Mouse (Mus musculus) thymus, postnatal 25 days (tissue): ENCODE data around the gene Prm1.
A peak's percentile ranks its signal among the peaks of the same experiment; 100 is the strongest.
"Not testable (repeated sequence)": the region's sequence is repeated elsewhere in the genome, so short reads cannot be mapped to it uniquely, and the experiment has no call there.

ENCODE experiments used
- DNase-seq: peaks from one replicate; pipeline ENCODE4 v3.0.0; 2022

Gene Prm1

DNA sequence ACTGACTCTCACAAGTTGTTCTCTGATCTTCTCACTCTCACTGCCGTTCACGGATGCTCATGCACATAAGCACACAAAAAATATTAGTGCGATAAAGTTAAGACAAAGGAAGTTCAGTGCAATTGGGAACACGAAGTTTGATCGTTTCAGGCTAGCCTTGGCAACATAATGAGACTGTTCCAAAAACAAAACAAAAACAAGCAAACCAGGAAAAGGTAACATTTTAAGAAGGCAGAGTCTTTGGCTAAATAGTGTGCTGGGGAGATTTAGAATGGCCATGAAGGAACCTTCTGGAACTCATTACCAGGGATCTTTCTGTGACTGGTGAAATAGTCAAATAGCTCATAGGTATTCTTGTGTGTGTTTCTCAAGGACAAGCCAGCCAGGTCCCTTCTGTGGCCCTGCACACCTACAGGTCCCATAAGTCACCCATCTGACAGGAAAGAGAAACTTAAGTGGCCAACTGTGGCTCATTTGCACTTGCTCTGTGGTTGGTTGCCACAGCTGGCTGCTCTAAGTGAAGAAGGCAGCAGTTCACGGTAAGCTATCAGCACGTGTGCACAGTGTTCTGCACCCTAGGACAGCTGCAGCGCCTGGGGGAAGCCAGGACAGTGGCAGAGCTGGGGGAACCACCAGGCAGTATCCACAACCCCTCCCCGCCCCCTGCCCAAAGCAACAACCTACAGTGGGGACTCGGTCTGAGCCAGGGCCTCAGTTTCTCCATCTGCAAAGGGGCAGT lies at the start of gene Prm1:
Gene Prm1, minus strand, starts transcription at position 51 of the 739 bp plus-strand sequence.
- DNase-seq, result peak; percentile 79

DNA sequence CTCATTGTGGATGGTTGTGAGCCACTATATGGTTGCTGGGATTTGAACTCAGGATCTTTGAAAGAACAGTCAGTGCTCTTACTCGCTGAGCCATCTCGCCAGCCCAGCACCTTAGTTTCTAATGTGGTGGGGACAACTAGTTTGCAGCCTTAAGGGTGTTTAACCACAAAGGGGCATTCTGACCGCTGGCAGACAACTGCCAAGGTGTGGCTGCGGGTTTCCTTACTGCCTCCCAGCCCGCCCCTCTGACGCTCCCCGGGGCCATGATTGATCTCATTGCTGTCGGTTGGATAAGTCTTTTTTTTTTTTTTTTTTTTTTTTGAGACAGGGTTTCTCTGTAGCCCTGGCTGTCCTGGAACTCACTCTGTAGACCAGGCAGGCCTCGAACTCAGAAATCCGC lies 46.6 kb upstream of the Prm1 start:
- DNase-seq, result not testable (repeated sequence)

DNA sequence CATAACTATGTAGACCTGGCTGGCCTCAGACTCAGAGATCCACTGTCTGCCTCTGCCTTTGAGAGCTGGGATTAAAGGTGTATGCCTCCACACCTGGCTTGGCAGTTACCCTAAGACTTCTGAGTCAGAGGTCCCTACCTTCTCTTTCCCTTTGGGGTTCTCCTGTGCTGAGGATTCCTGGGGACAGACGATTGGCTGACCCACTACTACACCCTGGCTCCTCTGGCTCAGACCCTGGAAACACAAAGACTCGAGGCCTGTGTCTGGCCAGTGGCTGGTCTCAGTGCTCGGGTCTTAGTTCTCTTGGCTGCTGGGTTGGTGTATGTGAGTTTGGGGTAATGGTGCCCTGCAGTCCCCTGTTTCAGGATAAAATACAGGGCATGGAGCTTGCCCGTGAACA lies 45.3 kb upstream of the Prm1 start:
- no peak for DNase-seq

DNA sequence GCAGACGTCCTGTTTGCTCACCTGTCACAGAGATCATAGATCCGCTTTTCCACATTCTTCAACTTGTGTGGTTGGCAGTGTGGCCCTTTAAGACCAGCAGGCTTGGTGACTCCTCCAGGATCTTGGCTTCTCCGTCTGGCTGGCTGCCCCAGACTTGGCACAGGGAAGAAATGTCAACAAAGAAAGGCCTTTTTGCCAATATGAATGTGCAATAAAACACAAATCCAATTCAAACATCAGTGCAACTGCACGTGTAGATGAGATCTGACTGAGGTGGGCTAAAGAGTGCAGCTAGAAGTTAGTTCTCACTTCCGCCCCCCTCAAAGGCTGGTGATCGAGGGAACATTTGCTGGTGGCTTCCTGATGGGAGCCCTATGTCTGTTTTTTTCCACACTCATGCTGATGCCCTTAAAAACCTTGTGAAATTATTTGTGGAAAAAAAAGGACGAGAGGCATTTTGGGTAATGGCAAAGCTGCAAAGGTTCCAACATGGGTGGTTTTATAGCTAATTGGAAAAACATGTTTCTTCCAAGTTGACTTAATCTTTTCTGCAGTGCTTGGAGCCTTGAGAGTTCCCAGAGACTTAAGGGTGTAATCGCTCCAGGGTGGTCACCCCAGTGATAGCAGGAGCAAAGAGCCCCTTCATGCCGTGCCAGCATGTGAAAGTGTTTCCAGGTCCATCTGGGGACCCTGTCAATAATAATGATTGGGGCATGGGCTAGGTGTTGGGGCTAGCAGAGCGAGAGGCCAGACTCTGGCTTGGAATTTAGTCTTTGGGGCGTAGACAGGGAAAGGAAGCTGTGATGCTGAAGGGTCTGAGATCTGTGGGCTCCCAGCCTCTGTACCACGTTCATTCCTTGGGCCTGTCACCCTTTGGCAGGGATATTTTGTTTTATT lies 44.6 kb upstream of the Prm1 start:
- no peak for DNase-seq

DNA sequence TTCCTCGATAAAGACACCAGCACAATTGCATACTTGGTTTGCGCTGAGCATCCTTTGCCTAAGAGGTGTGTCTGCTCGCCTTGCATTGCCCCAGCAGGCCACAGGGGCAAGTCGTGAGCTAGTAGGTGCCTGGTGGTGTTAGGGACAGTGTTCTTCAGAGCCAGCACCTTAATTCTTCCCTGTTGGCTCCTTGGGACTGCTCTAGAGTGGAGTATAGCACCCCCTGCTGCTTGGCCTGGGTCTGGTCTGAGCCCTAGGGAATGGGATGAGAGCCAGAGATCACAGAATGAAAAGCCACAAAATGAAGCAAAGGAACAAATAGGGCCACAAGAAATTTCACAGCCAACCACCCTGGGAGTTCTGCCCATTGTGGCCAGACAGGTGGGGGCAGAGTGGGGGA lies 40.9 kb upstream of the Prm1 start:
- peak; percentile 82 for DNase-seq

DNA sequence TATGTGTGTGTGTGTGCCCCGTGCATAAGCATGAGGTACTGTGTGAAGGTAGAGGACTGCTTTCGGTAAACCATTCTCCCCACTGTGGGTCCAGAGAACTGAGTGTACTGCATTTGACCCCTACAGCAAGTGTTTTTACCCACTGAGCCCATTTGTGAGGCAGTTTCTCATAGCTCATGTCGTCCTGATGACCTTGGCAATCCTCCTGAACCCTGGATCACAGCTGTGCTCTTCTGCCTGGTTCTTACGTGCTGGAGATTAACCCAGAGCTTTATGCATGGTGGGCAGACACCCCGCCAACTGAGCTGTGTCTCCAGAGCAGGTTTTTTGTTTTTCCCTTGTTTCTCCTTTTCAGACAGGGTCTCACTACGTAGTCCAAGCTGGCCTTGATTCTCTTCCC lies 40.3 kb upstream of the Prm1 start:
- no peak for DNase-seq

DNA sequence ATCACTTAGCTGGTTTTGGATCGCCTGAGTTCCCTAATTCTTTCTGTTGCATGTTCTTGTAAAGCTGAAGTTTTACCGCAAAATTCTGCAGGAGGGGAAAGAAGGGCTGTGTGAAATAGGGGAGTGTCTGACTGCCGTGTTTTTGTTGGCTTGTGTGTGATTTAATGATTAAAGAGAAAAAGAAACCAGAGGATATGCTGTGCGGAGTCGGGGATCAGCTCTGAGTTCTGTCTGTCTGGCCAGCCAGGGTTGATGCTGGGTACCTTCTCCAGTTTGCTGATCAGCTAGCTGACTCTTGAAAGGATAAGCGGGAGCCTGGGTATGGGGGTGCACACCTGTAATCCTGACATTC lies 38.7 kb upstream of the Prm1 start:
- DNase-seq, result peak; percentile 32

DNA sequence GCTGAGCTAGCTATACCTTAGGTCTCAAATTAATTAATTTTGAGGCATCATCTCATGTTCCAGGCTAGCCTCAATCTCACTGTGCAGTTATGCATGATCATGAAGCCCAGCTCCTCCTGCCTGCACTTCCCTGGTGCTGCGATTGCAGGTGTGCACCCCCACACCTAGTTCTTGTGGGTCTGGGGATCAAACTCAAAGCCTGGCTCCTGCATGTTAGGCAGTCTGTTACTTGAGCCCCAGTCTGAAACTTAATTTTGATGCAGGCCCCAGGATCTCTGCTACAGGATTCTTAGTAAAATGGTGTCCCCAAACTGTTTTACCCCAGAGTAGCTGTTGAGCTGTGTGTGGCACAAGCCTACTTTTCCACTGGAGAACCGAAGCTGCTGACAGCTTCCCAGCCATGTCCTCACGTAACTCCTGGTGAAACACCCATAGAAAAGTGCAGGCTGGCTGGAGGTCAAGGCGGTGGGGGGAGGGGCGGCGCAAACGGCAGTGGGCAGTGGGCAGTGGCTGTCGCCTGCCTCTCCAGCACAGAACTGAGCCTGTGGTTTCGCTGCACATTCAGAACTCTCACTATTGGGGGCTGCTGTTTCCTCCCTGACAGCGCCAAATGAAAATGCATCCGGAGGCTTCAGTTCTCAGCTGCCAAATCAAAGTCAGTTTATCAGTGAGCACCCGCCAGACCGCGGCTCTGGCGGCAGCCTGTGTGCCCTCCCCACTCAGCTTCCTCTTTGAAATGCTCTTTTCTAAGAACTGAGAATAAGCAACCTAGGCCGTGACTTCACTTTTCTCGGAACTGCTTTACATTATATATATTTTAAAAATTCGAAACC lies 38.1 kb upstream of the Prm1 start:
- DNase-seq, result peak; percentile 83

DNA sequence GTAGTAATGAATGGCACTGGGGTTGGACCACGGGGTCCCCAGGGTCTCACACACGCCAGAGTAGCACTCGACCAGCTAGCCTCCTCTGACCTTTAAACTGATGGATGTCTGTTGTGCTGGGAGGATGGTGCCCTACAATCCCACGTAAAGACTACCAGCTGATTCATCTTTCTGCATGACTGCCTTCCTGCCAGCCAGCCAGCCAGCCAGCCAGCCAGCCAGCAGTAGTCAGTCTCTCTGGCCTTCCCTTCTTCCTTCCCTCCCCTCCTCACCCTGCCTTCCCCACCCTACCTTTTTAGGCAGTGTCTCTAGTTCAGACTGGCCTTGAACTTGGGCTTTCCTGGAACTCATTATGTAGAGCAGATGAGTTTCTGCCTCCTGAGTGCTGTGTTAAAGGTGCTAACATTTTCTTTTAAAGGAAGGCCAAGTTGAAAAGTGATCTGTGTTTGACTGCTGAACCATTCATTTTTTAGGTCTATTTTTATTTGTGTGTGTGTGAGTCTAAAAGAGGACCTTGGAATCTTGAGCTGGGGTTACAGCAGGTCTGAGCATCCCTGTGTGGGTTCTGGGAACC lies 36.7 kb upstream of the Prm1 start:
- DNase-seq, result no peak

DNA sequence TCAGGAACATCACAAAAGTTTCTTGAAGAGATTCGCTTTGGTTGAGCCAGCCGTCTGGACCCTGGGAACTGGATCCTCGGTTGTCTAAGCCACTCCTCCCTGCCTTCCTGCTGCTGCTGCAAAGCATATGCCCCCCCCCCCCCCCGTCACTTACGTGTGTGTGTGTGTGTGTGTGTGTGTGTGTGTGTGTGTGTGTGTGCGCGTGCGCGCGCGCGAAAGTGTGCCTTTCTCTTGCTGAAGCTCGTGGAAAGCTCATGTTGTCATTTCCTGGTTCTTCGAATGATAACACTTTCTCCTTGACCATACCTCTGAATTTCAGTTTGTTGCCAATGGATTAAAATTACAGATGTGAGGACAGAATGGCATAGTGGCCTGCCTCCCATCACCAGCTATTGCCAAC lies 34.4 kb upstream of the Prm1 start:
- DNase-seq, result no peak

DNA sequence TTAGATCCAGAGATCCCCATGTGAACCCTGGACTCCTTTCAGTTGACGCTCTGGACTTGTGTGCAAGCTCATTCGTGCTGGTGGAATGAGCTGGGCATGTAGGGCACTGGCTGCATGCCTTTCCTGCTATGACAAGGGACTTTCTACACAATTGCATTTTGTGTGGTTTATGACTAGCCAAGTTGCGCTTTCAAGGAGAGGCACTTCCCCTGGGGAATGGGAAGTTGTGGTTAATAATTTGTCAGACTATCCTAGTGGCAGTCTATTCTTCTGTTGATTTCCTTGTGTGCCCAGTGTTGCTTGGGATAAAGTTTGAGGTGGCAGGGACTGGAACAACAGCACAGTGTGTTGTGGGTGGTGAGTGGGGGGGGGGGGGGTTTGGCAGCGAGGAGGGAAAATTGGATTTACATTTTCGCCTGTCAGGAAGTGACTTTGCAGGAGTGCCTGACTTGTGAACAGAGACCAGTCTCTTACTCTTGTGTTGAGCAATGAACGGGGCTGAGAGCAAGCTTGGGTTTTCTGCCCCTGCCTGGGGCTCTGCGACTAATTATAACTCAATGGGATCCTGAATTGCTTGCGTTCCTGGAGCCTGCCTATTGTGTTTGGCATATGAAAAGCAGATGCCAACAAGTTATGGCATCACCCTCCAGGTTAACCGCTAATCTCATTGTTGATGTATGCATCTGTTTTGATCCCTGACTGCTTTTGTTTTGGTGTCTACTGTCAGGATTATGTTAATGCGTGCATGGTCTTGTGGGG lies 33.0 kb upstream of the Prm1 start:
- no peak for DNase-seq

DNA sequence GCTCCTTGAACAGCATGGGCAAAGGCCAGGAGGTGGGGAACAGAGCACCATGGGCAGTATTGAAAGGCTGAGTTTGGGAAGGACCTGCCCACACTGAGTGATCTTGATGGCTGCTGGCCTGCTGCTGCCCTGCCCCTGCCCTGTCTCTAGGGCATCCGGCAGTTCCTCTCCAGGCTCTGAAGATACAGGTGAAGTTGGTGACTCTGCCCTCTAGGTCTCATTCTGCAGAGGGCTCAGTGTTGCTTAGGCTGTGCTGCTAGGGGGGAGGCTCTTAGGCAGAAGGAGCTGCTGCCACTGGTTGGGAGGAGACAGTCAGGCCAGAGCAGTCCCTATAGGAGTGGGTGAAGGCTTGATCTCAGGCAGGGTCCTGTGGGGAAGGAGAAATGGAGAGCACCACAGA lies 32.3 kb upstream of the Prm1 start:
- DNase-seq, result peak; percentile 74

DNA sequence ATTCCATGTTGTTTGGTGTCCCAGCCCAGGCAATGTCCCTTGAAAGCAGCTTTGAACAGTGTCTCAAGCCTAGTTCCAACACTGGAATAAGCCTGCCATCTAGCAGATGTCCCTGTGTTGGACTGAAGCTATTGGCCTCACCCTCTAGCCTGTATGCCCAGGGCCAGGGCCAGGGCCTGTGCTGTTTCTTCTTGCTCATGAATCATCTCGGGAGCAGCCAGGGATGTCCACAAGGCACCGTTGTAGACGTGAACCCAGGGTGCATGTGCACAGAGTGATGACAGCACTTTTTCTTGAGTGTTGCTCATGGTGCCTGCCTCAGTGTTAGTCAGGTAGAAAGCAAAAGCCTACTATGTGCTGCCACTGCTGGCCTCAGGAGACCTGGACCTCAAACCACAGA lies 31.6 kb upstream of the Prm1 start:
- DNase-seq, result no peak

DNA sequence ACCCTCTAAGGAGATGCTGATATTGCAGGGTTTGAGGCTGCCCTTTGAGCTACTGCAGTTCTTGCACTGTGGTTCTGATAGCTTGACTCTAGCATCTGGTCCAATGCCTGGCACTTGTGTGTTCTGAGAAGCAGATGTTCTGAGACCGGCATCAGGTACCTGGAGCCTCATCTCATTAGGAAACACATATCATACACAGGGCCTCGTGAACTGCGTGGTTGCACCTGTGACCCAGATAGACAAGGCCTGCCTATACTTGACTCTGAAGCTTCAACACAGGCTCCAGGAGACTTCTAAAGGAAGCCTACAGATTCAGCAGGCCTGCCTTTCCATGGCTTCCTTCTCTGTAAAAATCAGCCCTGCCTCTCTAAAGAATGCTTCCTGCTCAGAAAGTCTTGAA lies 30.7 kb upstream of the Prm1 start:
- DNase-seq, result peak; percentile 76

DNA sequence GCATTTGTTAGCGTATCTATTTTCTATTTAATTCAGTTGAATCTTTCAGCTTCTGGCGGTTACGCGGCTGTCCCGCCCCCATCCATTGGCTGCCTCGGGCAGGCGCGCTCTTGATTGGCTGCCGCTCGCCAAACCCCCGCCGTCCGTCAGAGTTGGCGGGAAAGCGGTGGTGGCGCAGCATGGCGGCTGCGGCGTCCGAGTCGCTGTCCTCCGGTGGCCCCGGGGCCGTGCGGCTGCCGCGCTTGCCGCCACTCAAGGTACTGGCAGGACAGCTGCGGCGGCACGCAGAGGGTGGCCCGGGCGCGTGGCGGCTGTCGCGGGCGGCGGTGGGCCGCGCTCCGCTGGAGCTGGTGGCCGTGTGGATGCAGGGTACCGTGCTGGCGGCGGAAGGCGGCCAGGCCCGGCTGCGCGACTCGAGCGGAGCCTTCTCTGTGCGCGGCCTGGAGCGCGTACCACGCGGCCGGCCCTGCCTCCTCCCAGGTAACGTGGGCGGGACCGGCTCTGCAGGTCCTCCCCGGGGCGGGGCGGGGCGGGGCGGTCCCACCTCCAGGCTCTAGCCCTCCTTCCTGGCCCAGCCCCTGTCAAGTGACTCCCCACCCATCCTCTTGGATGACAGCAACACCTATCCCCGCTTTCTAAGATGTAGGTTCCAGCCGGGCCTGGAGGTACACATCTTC lies 29.4 kb upstream of the Prm1 start, which contains the start of gene Rmi2:
Gene Rmi2, plus strand, starts transcription at position 149 of the 677 bp plus-strand sequence.
- DNase-seq, result peak; percentile 89

DNA sequence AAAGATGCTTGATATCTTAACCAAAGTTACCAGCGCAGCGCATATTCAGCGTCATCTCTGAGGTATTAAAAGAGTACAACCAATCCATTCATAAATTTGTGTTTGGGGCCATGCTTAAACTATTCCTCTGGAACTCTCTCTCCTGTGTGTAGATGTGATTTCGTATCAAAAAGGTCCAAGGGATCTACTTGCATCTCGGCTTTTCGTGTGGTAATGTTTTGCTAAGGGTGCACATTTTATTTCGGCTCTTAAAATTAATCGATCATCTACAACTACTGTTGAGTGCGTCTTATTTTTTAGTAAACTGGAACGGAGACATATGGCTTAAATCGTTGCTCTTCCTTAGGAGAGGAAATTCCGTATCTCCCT lies 28.9 kb upstream of the Prm1 start:
- DNase-seq, result no peak

DNA sequence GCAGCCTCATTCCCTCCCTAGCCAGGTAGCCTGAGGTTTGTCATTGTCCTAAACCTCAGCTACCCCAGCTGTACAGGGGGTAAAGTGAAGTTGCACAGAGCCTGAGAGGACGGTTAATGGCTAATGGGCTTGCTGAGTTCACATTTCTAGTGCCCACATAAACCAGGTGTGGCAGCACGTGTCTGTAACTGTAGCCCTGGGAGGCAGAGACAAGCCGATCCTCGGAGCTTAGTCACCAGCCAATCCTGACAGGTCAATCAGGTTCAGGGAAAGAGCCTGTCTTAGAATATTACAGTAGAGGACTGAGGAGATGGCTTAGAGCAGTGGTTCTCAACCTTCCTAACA lies 22.8 kb upstream of the Prm1 start:
- peak; percentile 54 for DNase-seq

DNA sequence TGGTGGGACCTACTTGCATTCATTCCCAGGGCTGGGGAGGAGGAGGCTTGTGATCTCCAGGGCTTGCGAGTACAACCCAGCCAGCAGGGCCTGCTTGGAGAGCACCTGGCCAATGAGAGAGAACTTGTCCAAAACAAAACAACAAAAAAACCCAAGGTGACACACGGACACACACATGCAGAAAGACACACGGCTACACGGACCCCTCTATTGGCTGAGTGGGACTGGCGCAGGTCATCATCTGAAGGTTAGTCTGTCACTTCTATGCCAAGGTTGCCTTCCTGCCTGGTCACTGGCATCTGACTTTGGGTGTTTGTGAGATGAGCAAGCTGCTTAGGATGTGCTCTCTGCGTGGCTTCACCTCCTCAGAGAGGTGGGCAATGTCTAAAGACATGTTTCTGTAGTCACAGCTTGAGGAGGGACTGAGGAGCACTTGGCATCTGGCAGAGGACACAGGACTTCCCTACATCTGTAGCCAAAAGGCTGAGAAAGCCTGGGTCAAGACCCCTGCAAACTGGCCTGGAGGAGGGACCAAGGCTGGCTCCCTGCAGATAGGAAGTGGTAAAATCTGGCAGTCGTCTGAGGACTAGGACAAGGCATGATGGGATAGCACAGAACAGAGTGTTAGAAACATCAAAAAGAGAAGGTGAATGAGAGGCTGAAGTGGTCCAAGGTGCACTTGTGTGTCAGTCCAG lies 22.3 kb upstream of the Prm1 start:
- DNase-seq, result peak; percentile 62

DNA sequence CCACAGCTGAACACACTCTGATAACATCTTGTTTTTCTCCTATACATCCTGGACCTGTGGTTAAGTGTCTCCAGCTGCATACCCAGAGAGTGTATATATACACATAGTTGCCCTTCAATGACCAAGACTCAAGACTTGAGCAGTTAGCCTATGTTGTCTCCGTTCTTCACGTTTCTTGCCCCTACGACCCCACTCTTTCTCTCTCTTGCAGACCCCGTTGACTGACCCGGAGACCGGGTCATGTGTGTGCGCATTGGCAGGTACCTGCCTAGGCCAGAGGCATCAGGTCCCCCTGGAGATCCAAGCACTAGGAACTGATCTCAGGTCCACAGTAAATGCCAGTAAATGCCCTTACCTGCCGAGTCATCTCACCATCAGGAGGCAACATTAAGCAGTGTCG lies 21.6 kb upstream of the Prm1 start:
- peak; percentile 60 for DNase-seq

DNA sequence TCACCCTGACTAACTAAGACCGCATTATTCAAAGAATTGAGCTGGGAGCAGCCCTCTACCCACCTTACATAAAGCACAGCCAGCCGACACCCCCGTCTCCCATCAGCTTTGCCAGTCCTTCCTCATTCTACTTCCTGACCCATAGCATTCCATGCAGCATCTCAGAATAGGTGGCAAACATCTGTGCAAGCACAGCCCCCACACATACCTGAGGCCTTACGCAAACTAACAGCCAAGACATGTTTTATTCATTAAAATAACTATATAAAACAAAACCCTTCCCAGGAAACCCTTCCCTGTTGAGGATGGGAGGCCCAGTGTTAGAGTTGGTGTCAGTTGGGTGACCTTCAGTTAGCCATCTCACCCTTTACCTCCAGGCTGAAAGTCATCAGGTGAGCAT lies 20.2 kb upstream of the Prm1 start:
- DNase-seq, result no peak

DNA sequence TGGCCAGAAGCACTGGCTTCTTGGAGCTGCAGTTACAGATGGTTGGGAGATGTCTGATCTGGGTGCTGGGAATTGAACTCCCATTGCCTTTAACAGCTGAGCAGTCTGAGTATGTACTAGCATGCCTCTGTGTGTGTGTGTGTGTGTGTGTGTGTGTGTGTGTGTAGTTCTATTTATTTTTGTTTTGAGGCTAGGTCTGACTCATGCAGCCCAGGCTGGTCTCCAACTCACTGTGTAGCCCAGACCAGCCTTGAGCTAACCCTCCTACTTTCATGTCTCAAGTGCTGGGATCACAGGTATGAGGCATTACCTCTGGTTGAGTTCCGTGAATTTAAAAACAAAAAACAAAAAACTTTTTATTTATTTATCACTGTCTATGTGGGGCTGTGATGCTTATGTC lies 18.9 kb upstream of the Prm1 start:
- no peak for DNase-seq
